In the genomic region with DNA sequence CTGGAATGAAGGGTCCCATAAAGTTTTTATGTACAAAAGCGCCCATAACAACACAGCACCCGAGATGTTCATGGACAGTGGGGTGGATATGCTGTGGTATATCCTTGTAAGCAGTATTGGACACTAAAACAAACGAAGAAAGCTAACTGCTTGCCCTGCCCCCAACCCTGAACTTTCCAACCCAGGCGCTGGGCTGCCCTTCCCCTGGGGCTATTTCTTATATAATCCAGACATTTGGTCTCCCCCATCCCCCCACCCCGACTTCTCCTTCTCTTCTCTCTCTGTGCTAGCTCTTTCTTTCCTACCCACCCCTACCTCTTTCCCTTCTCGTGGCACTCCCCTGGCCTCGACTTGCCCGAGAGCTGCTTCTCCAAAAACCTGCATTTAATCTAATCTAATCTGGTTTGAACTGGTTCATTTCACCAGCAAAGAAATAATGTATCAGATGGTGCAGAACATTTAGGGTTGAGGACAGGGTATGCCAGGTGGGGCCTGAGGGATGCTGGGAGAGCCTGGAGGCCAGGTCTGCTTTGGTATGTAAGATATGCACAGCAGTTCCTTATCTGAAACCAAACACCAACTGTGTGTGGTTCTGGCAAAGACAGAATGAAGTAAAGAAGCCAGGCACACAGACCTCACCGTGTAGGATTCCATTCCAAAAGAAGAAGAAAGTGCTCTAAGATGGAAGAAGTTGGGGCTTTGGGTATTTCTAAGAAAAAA, we compare ENCODE assay signal across 14 mouse cellular contexts. TPM values are rescaled to one million over a fixed set of nuclear protein-coding genes. Genes with fewer than 3 reads are reported as not detected.
A peak's percentile ranks its signal among the peaks of the same experiment; 100 is the strongest.
DNase-seq lines count a peak whose midpoint lies in the region; ATAC-seq and TF ChIP-seq lines count a peak whose summit lies in the region.
"Had no signal": no experiment of that assay in that cellular context is flagged by ENCODE, and none has a peak within 500 bp of the region (broad histone marks: within the 10 kb centered on the region; RNA-seq: fewer than 3 reads in every experiment).

No protein-coding gene starts in this region.

- no peaks in the 10 kb centered on the region for H3K9me3 ChIP-seq in forebrain, embryonic 10.5 days
- H3K9me3 ChIP-seq in forebrain, embryonic 13.5 days (replicated peaks) = no peaks in the 10 kb centered on the region
- no peaks in the 10 kb centered on the region for H3K9me3 ChIP-seq in embryonic facial prominence, embryonic 11.5 days (replicated peaks; ENCODE audit: control insufficient read depth, low read length)
- H3K9me3 ChIP-seq in liver, embryonic 14.5 days (ENCODE audit: control insufficient read depth, low read length) = no peaks in the 10 kb centered on the region
- no peaks in the 10 kb centered on the region for H3K9me3 ChIP-seq in midbrain, embryonic 16.5 days (replicated peaks; ENCODE audit: control insufficient read depth, low read length, poor library complexity, severe bottlenecking)
- H3K9me3 ChIP-seq: lung, embryonic 15.5 days; midbrain, embryonic 15.5 days; neural tube, embryonic 13.5 days had no signal

- H3K9ac ChIP-seq in forebrain, embryonic 13.5 days = no peak overlapping the region
- H3K9ac ChIP-seq in embryonic facial prominence, embryonic 11.5 days (replicated peaks; ENCODE audit: low read length) = no peak overlapping the region; the same call in 1 of the 2 replicates
- no peak overlapping the region; the same call in 1 of the 2 replicates for H3K9ac ChIP-seq in liver, embryonic 14.5 days (replicated peaks)
- no peak overlapping the region for H3K9ac ChIP-seq in midbrain, embryonic 16.5 days (ENCODE audit: low read depth, low read length)
- H3K9ac ChIP-seq: lung, embryonic 15.5 days; midbrain, embryonic 15.5 days; neural tube, embryonic 13.5 days had no signal

- no peaks in the 10 kb centered on the region for H3K36me3 ChIP-seq in forebrain, embryonic 10.5 days (replicated peaks)
- H3K36me3 ChIP-seq in forebrain, embryonic 13.5 days (ENCODE audit: poor library complexity, severe bottlenecking) = no peaks in the 10 kb centered on the region
- H3K36me3 ChIP-seq in embryonic facial prominence, embryonic 11.5 days (replicated peaks; ENCODE audit: control insufficient read depth, insufficient read depth, low read depth, low read length) = no peaks in the 10 kb centered on the region
- no peaks in the 10 kb centered on the region for H3K36me3 ChIP-seq in liver, embryonic 14.5 days (replicated peaks; ENCODE audit: control insufficient read depth, insufficient read depth, low read depth)
- no peaks in the 10 kb centered on the region for H3K36me3 ChIP-seq in midbrain, embryonic 16.5 days (ENCODE audit: control insufficient read depth, insufficient read depth, low read length)
- H3K36me3 ChIP-seq: lung, embryonic 15.5 days; midbrain, embryonic 15.5 days; neural tube, embryonic 13.5 days had no signal

- peak; percentile 49; the same call in 1 of the 2 replicates for TF ChIP-seq EP300 in liver, embryonic 14.5 days (IDR thresholded peaks at IDR 0.05; ENCODE audit: low read depth)

- 29% methylated on average over 9 of the region's 9 CpGs for WGBS in forebrain, embryonic 10.5 days
- WGBS in forebrain, embryonic 13.5 days = 34% methylated on average over 9 of the region's 9 CpGs
- 24% methylated on average over 9 of the region's 9 CpGs for WGBS in embryonic facial prominence, embryonic 11.5 days
- 24% methylated on average over 9 of the region's 9 CpGs for WGBS in liver, embryonic 14.5 days (ENCODE audit: insufficient replicate concordance)
- 49% methylated on average over 9 of the region's 9 CpGs for WGBS in midbrain, embryonic 16.5 days

- no peaks in the 10 kb centered on the region for H3K27me3 ChIP-seq in forebrain, embryonic 10.5 days (ENCODE audit: poor library complexity, severe bottlenecking)
- H3K27me3 ChIP-seq in forebrain, embryonic 13.5 days = no peaks in the 10 kb centered on the region
- no peaks in the 10 kb centered on the region for H3K27me3 ChIP-seq in embryonic facial prominence, embryonic 11.5 days (ENCODE audit: control insufficient read depth, insufficient read depth, low read length)
- no peaks in the 10 kb centered on the region for H3K27me3 ChIP-seq in liver, embryonic 14.5 days (ENCODE audit: control insufficient read depth, insufficient read depth, low read length)
- H3K27me3 ChIP-seq in midbrain, embryonic 16.5 days (ENCODE audit: control insufficient read depth, insufficient read depth, low read depth, low read length) = no peaks in the 10 kb centered on the region
- H3K27me3 ChIP-seq: lung, embryonic 15.5 days; midbrain, embryonic 15.5 days; neural tube, embryonic 13.5 days had no signal

- no peak for ATAC-seq in forebrain, embryonic 13.5 days
- peak; percentile 52; the same call in 1 of the 2 replicates for ATAC-seq in embryonic facial prominence, embryonic 11.5 days (replicated peaks; ENCODE audit: insufficient number of reproducible peaks, low FRiP score, low TSS enrichment, low read depth)
- peak; percentile 89 for ATAC-seq in liver, embryonic 14.5 days (ENCODE audit: insufficient read depth)
- no peak for ATAC-seq in midbrain, embryonic 16.5 days
- ATAC-seq: intestine, postnatal 0 days; midbrain, embryonic 15.5 days had no signal

- DNase-seq in forebrain, embryonic 10.5 days (ENCODE audit: extremely low spot score, low spot score) = peak; percentile 18
- DNase-seq in ES-CJ7 (ENCODE audit: low read depth, low spot score) = peak; percentile 21
- DNase-seq in embryonic facial prominence, embryonic 11.5 days (ENCODE audit: low spot score) = peak; percentile 66
- DNase-seq in liver, embryonic 14.5 days (ENCODE audit: low read depth in 3 of 3, low spot score in 3 of 3) = peak in 1 of 3 experiments; percentile 14
- no peak for DNase-seq in retina, postnatal 1 day
- no peak for DNase-seq in MN1 (ENCODE audit: low spot score)
- DNase-seq: cerebellum, adult 9-11 months had no signal

- H3K4me1 ChIP-seq in forebrain, embryonic 10.5 days = peaks cover 22% of the 10 kb centered on the region
- no peaks in the 10 kb centered on the region for H3K4me1 ChIP-seq in forebrain, embryonic 13.5 days
- H3K4me1 ChIP-seq in embryonic facial prominence, embryonic 11.5 days (ENCODE audit: control insufficient read depth, insufficient read depth, low read length) = no peaks in the 10 kb centered on the region
- H3K4me1 ChIP-seq in liver, embryonic 14.5 days (replicated peaks; ENCODE audit: control insufficient read depth in 2 of 2, insufficient read depth in 2 of 2, low read length in 1 of 2) = peaks cover 14 to 23% of the 10 kb centered on the region in 2 experiments
- no peaks in the 10 kb centered on the region for H3K4me1 ChIP-seq in midbrain, embryonic 16.5 days (ENCODE audit: control insufficient read depth, insufficient read depth, low read length)
- H3K4me1 ChIP-seq: lung, embryonic 15.5 days; midbrain, embryonic 15.5 days had no signal

- H3K4me2 ChIP-seq in forebrain, embryonic 13.5 days = no peak overlapping the region
- no peak overlapping the region for H3K4me2 ChIP-seq in embryonic facial prominence, embryonic 11.5 days (ENCODE audit: low read depth, low read length)
- H3K4me2 ChIP-seq in liver, embryonic 14.5 days (ENCODE audit: low read depth) = peak overlapping the region; percentile 28; the same call in 1 of the 2 replicates
- no peak overlapping the region for H3K4me2 ChIP-seq in midbrain, embryonic 16.5 days (ENCODE audit: low read length)
- H3K4me2 ChIP-seq: lung, embryonic 15.5 days; midbrain, embryonic 15.5 days; neural tube, embryonic 13.5 days had no signal

- H3K4me3 ChIP-seq in forebrain, embryonic 10.5 days = no peak overlapping the region
- H3K4me3 ChIP-seq in forebrain, embryonic 13.5 days = no peak overlapping the region
- H3K4me3 ChIP-seq in embryonic facial prominence, embryonic 11.5 days (ENCODE audit: low read depth, low read length) = no peak overlapping the region
- H3K4me3 ChIP-seq in liver, embryonic 14.5 days (ENCODE audit: insufficient read depth in 1 of 2, low read depth in 2 of 2, low read length in 2 of 2) = no peak overlapping the region
- H3K4me3 ChIP-seq in midbrain, embryonic 16.5 days (ENCODE audit: low read depth, low read length) = no peak overlapping the region
- H3K4me3 ChIP-seq: erythroblast, embryonic 14.5 days; lung, embryonic 15.5 days; midbrain, embryonic 15.5 days; neural tube, embryonic 13.5 days had no signal

- TF ChIP-seq CTCF in liver, embryonic 14.5 days (IDR thresholded peaks at IDR 0.05; ENCODE audit: low read depth) = no peak

- peak overlapping the region; percentile 48; the same call in 1 of the 2 replicates for H3K27ac ChIP-seq in forebrain, embryonic 10.5 days
- no peak overlapping the region for H3K27ac ChIP-seq in forebrain, embryonic 13.5 days
- no peak overlapping the region for H3K27ac ChIP-seq in embryonic facial prominence, embryonic 11.5 days (replicated peaks; ENCODE audit: low read depth, low read length)
- no peak overlapping the region for H3K27ac ChIP-seq in liver, embryonic 14.5 days
- no peak overlapping the region for H3K27ac ChIP-seq in midbrain, embryonic 16.5 days (ENCODE audit: low read length)
- H3K27ac ChIP-seq: lung, embryonic 15.5 days; midbrain, embryonic 15.5 days; neural tube, embryonic 13.5 days had no signal

RNA-seq across cellular contexts. Expression of gene Cstf2t, which starts 24.4 kb away (rescaled TPM):
- 48.7 and 55.2 TPM in 2 replicates for polyA plus RNA-seq in forebrain, embryonic 10.5 days (2016; fragmentation: Nextera tagmentation; extraction: Ambion mirVana)
- polyA plus RNA-seq in forebrain, embryonic 13.5 days (2015; fragmentation: Nextera tagmentation; extraction: Ambion mirVana) = 65.2 and 67.7 TPM in 2 replicates
- polyA plus RNA-seq in embryonic facial prominence, embryonic 11.5 days (2014; fragmentation: Nextera tagmentation; extraction: Ambion mirVana) = 54.0 and 54.5 TPM in 2 replicates
- 5.1 and 6.5 TPM in 2 replicates for polyA plus RNA-seq in liver, embryonic 14.5 days (2012; rRNA removed)
- 8.3 and 9.4 TPM in 2 replicates for polyA plus RNA-seq in liver, embryonic 14.5 days (2014; fragmentation: Nextera tagmentation; extraction: Ambion mirVana)
- 78.0 and 80.3 TPM in 2 replicates for polyA plus RNA-seq in midbrain, embryonic 16.5 days (2015; fragmentation: Nextera tagmentation; extraction: Ambion mirVana)

Comparison
In these comparisons a context has a peak if more than half of its experiments do, and no peak if none do; other contexts are left out.
1. DNase-seq: peak in forebrain, embryonic 10.5 days (single experiment), ES-CJ7 (single experiment) and embryonic facial prominence, embryonic 11.5 days (single experiment); none in retina, postnatal 1 day (single experiment) and MN1 (single experiment).
2. ATAC-seq: peak in embryonic facial prominence, embryonic 11.5 days (single experiment) and liver, embryonic 14.5 days (single experiment); none in forebrain, embryonic 13.5 days (single experiment) and midbrain, embryonic 16.5 days (single experiment).